Mouse (Mus musculus) hindbrain, embryonic 14.5 days (tissue): ENCODE measurements around the gene Ltbp4. TPM values are rescaled to one million over a fixed set of nuclear protein-coding genes. Genes with fewer than 3 reads are reported as not detected.

Experiments
- ATAC-seq: fragments of 200-750 bp; cut with Nextera tagmentation; 2 replicates; pipeline ENCODE4 v1.8.0; 2017; ENCODE audit warnings: moderate number of reproducible peaks, mild to moderate bottlenecking, moderate TSS enrichment, moderate library complexity; ENCODE audit not compliant: low FRiP score
- DNase-seq: peaks from one replicate; pipeline ENCODE4 v3.0.0-alpha.2; 2015; ENCODE audit warnings: low spot score
- H3K27ac ChIP-seq: fragments of 300-500 bp; sonication (generic); 2 replicates; pipeline ENCODE4 v1.5.1; 2014; ENCODE audit warnings: mild to moderate bottlenecking, moderate library complexity
- H3K27me3 ChIP-seq: fragments of 300-500 bp; sonication (generic); 2 replicates; pipeline ENCODE4 v1.6.1; 2014; ENCODE audit warnings: mild to moderate bottlenecking, low read length, mixed read lengths; ENCODE audit not compliant: control insufficient read depth, insufficient read depth
- H3K36me3 ChIP-seq: fragments of 300-500 bp; sonication (generic); replicated peaks from 2 replicates; pipeline ENCODE4 v1.6.1; 2014; ENCODE audit not compliant: control insufficient read depth, insufficient read depth
- H3K4me1 ChIP-seq: fragments of 300-500 bp; sonication (generic); replicated peaks from 2 replicates; pipeline ENCODE4 v1.6.1; 2014; ENCODE audit warnings: antibody characterized with exemption, low read length, mixed read lengths; ENCODE audit not compliant: control insufficient read depth, insufficient read depth
- H3K4me2 ChIP-seq: fragments of 300-500 bp; sonication (generic); replicated peaks from 2 replicates; pipeline ENCODE4 v1.6.1; 2014; ENCODE audit warnings: mild to moderate bottlenecking, moderate library complexity
- H3K4me3 ChIP-seq: fragments of 300-500 bp; sonication (generic); replicated peaks from 2 replicates; pipeline ENCODE4 v1.5.1; 2014; ENCODE audit warnings: mild to moderate bottlenecking, low read length
- H3K9ac ChIP-seq: fragments of 300-500 bp; sonication (generic); 2 replicates; pipeline ENCODE4 v1.6.1; 2014
- H3K9me3 ChIP-seq: fragments of 300-500 bp; sonication (generic); 2 replicates; pipeline ENCODE4 v1.6.1; 2016; ENCODE audit warnings: low read length; ENCODE audit not compliant: control insufficient read depth
- WGBS: fragments of 180-500 bp; shearing (Covaris S2); extraction: QIAGEN DNeasy Blood & Tissue Kit; methylation state at CpG from one replicate; pipeline ENCODE4 v1.1.7; 2014; 5-methylcytosine and 5-hydroxymethylcytosine counted together
- polyA plus RNA-seq: library from polyadenylated mRNA; unstranded; fragments of >200 nt; fragmentation: Nextera tagmentation; extraction: Ambion mirVana; gene quantifications from 2 replicates; pipeline ENCODE4 v1.2.1, GENCODE M21; 2014

Gene Ltbp4
- polyA plus RNA-seq, 1 experiment from 2014 or later = 10.4 TPM

GRCm38 (mm10) chr7:27342595-27342994 lies 5.1 kb upstream of the Ltbp4 start:
- H3K9me3 ChIP-seq = no peaks in the 10 kb centered on the region
- 34% methylated on average over 4 of the region's 4 CpGs for WGBS
- peaks cover 54% of the 10 kb centered on the region for H3K36me3 ChIP-seq
- H3K27me3 ChIP-seq = peaks cover 7% of the 10 kb centered on the region
- no peak for DNase-seq
- H3K4me3 ChIP-seq = no peak overlapping the region
- no peak overlapping the region for H3K4me2 ChIP-seq
- H3K4me1 ChIP-seq = peaks cover 12% of the 10 kb centered on the region; the same call in 1 of the 2 replicates
- H3K9ac ChIP-seq = no peak overlapping the region
- H3K27ac ChIP-seq = no peak overlapping the region
- ATAC-seq = no peak

GRCm38 (mm10) chr7:27339519-27339918 lies 2.0 kb upstream of the Ltbp4 start:
- 20% methylated on average over 7 of the region's 7 CpGs for WGBS
- Histone ChIP-seq H3K9me3 (no peaks in the 10 kb centered on the region), H3K4me1 (peaks cover 16% of the 10 kb centered on the region), H3K4me3 (peak overlapping the region; percentile 20), H3K9ac (peak overlapping the region; percentile 37; the same call in 1 of the 2 replicates), H3K27me3 (peaks cover 36% of the 10 kb centered on the region), H3K4me2 (peak overlapping the region; percentile 49), H3K36me3 (peaks cover 27% of the 10 kb centered on the region), H3K27ac (peak overlapping the region; percentile 10; the same call in 1 of the 2 replicates)
- DNase-seq = peak; percentile 70
- ATAC-seq = no peak

- H3K4me1 ChIP-seq = peaks cover 18% of the 10 kb centered on the region
- peak overlapping the region; percentile 20 for H3K4me3 ChIP-seq
- no peak for DNase-seq
- H3K27ac ChIP-seq = no peak overlapping the region
- no peaks in the 10 kb centered on the region for H3K9me3 ChIP-seq
- no peak for ATAC-seq
- WGBS = 55% methylated on average over 4 of the region's 4 CpGs
- H3K4me2 ChIP-seq = peak overlapping the region; percentile 49
- H3K9ac ChIP-seq = peak overlapping the region; percentile 37; the same call in 1 of the 2 replicates
- H3K36me3 ChIP-seq = peaks cover 23% of the 10 kb centered on the region
- H3K27me3 ChIP-seq = peaks cover 40% of the 10 kb centered on the region
Measured at GRCm38 (mm10) chr7:27339114-27339513, 1.6 kb upstream of the Ltbp4 start.

GRCm38 (mm10) chr7:27335928-27336823 lies 1.3 kb downstream of the Ltbp4 start:
- H3K27ac ChIP-seq = no peak overlapping the region
- ATAC-seq (peak; percentile 77), DNase-seq (peak; percentile 94)
- peak overlapping the region; percentile 23 for H3K4me3 ChIP-seq
- H3K9ac ChIP-seq = peak overlapping the region; percentile 24; the same call in 1 of the 2 replicates
- WGBS = under 1% methylated on average over 47 of the region's 47 CpGs
- H3K36me3 ChIP-seq = peaks cover under 1% of the 10 kb centered on the region; the same call in 1 of the 2 replicates
- peak overlapping the region; percentile 51 for H3K4me2 ChIP-seq
- no peaks in the 10 kb centered on the region for H3K9me3 ChIP-seq
- H3K4me1 ChIP-seq = peaks cover 24% of the 10 kb centered on the region
- peaks cover 68% of the 10 kb centered on the region for H3K27me3 ChIP-seq

GRCm38 (mm10) chr7:27335011-27335720 lies 2.3 kb downstream of the Ltbp4 start:
- 64% methylated on average over 15 of the region's 15 CpGs for WGBS
- Histone ChIP-seq H3K9ac (no peak overlapping the region), H3K4me2 (no peak overlapping the region; the same call in 1 of the 2 replicates), H3K27ac (no peak overlapping the region), H3K36me3 (no peaks in the 10 kb centered on the region), H3K4me3 (no peak overlapping the region), H3K9me3 (no peaks in the 10 kb centered on the region), H3K4me1 (peaks cover 31% of the 10 kb centered on the region), H3K27me3 (peaks cover 78% of the 10 kb centered on the region)
- DNase-seq (no peak), ATAC-seq (no peak)

- peak overlapping the region; percentile 84; the same call in 1 of the 2 replicates for H3K4me2 ChIP-seq
- 2% methylated on average over 32 of the region's 32 CpGs for WGBS
- H3K4me1 ChIP-seq = peaks cover 24% of the 10 kb centered on the region
- ATAC-seq (no peak), DNase-seq (no peak)
- no peaks in the 10 kb centered on the region for H3K9me3 ChIP-seq
- no peak overlapping the region for H3K4me3 ChIP-seq
- no peaks in the 10 kb centered on the region for H3K36me3 ChIP-seq
- peaks cover 85% of the 10 kb centered on the region for H3K27me3 ChIP-seq
- H3K9ac ChIP-seq = no peak overlapping the region
- H3K27ac ChIP-seq = no peak overlapping the region
Measured at GRCm38 (mm10) chr7:27334405-27334911, 3.0 kb downstream of the Ltbp4 start.

- Histone ChIP-seq H3K36me3 (no peaks in the 10 kb centered on the region), H3K9ac (peak overlapping the region; percentile 57), H3K4me2 (peak overlapping the region; percentile 84), H3K27me3 (peaks cover 96% of the 10 kb centered on the region), H3K9me3 (no peaks in the 10 kb centered on the region), H3K4me1 (peaks cover 20% of the 10 kb centered on the region), H3K27ac (no peak overlapping the region), H3K4me3 (peak overlapping the region; percentile 43)
- 2% methylated on average over 45 of the region's 77 CpGs for WGBS
- ATAC-seq = no peak
- DNase-seq = no peak
Measured at GRCm38 (mm10) chr7:27333316-27333941, 4.1 kb downstream of the Ltbp4 start.

- DNase-seq (peak; percentile 76), ATAC-seq (no peak)
- Histone ChIP-seq H3K9ac (peak overlapping the region; percentile 57; the same call in 1 of the 2 replicates), H3K4me2 (peak overlapping the region; percentile 84), H3K36me3 (no peaks in the 10 kb centered on the region), H3K9me3 (no peaks in the 10 kb centered on the region), H3K27ac (no peak overlapping the region), H3K4me3 (peak overlapping the region; percentile 43), H3K4me1 (peaks cover 19% of the 10 kb centered on the region), H3K27me3 (peaks cover 97% of the 10 kb centered on the region)
- under 1% methylated on average over 39 of the region's 39 CpGs for WGBS
Measured at GRCm38 (mm10) chr7:27332353-27333199, 4.9 kb downstream of the Ltbp4 start.
